Mouse (Mus musculus): ENCODE measurements around the gene Rpusd3. TPM values are rescaled to one million over a fixed set of nuclear protein-coding genes. Genes with fewer than 3 reads are reported as not detected.
A peak's percentile ranks its signal among the peaks of the same experiment; 100 is the strongest.

Rpusd3 gene
- total and polyA plus RNA-seq, 2 experiments from 2014 or later, result 16.9 to 23.5 TPM

- ATAC-seq (no peak), DNase-seq (no peak)
- H3K9me3 ChIP-seq (ENCODE audit: low read length), result no peaks in the 10 kb centered on the region
- no peak within 1 kb of the TSS for H3K9ac ChIP-seq
- peaks cover 68% of the 10 kb centered on the region for H3K36me3 ChIP-seq (ENCODE audit: insufficient read depth)
- no peak for TF ChIP-seq CTCF (IDR thresholded peaks at IDR 0.05; ENCODE audit: low read depth)
- H3K4me2 ChIP-seq (ENCODE audit: low read depth), result no peak within 1 kb of the TSS
- H3K27ac ChIP-seq (ENCODE audit: low read depth, low read length), result no peak within 1 kb of the TSS
- H3K4me1 ChIP-seq (ENCODE audit: insufficient read depth), result peaks cover 5% of the 10 kb centered on the region; the same call in 1 of the 2 replicates
- no peaks in the 10 kb centered on the region for H3K27me3 ChIP-seq (ENCODE audit: insufficient read depth, low read length)
- 72% methylated on average over 8 of the region's 8 CpGs for WGBS
- H3K4me3 ChIP-seq (ENCODE audit: low read depth, low read length), result no peak within 1 kb of the TSS
Measured at GRCm38 (mm10) chr6:113388960-113389359, 30.2 kb downstream of the Rpusd3 start, which contains the start of gene Ttll3. Gene Ttll3, plus strand, starts transcription at chr6:113389260.

GRCm38 (mm10) chr6:113386025-113386424 is 33.1 kb downstream of the Rpusd3 start:
- H3K9me3 ChIP-seq (ENCODE audit: low read length), result no peaks in the 10 kb centered on the region
- no peak overlapping the region for H3K27ac ChIP-seq (ENCODE audit: low read depth, low read length)
- no peak for TF ChIP-seq CTCF (IDR thresholded peaks at IDR 0.05; ENCODE audit: low read depth)
- ATAC-seq (peak; percentile 38), DNase-seq (no peak)
- H3K27me3 ChIP-seq (ENCODE audit: insufficient read depth, low read length), result no peaks in the 10 kb centered on the region
- H3K4me2 ChIP-seq (ENCODE audit: low read depth), result no peak overlapping the region
- WGBS, result 86% methylated on average over 3 of the region's 3 CpGs
- H3K4me3 ChIP-seq (ENCODE audit: low read depth, low read length), result no peak overlapping the region
- H3K9ac ChIP-seq, result no peak overlapping the region
- H3K36me3 ChIP-seq (ENCODE audit: insufficient read depth), result peaks cover 86% of the 10 kb centered on the region
- no peaks in the 10 kb centered on the region for H3K4me1 ChIP-seq (ENCODE audit: insufficient read depth)

DNA sequence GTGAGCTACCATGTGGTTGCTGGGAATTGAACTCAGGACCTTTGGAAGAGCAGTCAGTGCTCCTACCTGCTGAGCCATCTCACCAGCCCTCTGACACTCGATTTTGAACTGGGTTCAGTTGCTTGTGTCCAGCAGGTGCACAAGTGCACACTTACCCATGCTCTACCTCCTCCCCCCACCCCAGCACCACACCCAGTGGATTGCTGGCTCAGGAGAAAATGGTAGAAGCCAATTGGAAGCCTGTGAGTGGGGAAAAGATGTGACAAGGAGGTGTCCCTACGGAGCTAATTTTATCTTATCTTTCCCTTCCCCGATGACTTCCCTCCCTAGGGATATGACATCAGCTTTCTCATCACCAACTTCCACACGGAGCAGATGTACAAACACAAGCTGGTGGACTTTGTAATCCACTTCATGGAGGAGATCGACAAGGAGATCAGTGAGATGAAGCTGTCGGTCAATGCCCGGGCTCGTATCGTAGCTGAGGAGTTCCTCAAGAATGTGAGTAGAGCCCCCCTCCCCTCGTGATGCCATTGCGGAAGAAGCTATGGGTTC is 33.9 kb downstream of the Rpusd3 start:
- WGBS, result 95% methylated on average over 11 of the region's 11 CpGs
- Histone ChIP-seq H3K9me3 (ENCODE audit: low read length) (no peaks in the 10 kb centered on the region), H3K27ac (ENCODE audit: low read depth, low read length) (no peak overlapping the region), H3K27me3 (ENCODE audit: insufficient read depth, low read length) (no peaks in the 10 kb centered on the region), H3K4me2 (ENCODE audit: low read depth) (no peak overlapping the region), H3K9ac (no peak overlapping the region), H3K4me1 (ENCODE audit: insufficient read depth) (no peaks in the 10 kb centered on the region), H3K36me3 (ENCODE audit: insufficient read depth) (peaks cover 83% of the 10 kb centered on the region), H3K4me3 (ENCODE audit: low read depth, low read length) (no peak overlapping the region)
- no peak for ATAC-seq
- no peak for TF ChIP-seq CTCF (IDR thresholded peaks at IDR 0.05; ENCODE audit: low read depth)
- DNase-seq, result no peak

- no peak overlapping the region for H3K4me2 ChIP-seq (ENCODE audit: low read depth)
- TF ChIP-seq CTCF (IDR thresholded peaks at IDR 0.05; ENCODE audit: low read depth), result no peak
- no peak overlapping the region for H3K9ac ChIP-seq
- 79% methylated on average over 8 of the region's 8 CpGs for WGBS
- no peaks in the 10 kb centered on the region for H3K27me3 ChIP-seq (ENCODE audit: insufficient read depth, low read length)
- ATAC-seq, result peak; percentile 79
- 0 out of 2 replicates have a peak, but pooled peaks cover under 1% of the 10 kb centered on the region for H3K4me1 ChIP-seq (ENCODE audit: insufficient read depth)
- peak; percentile 31 for DNase-seq
- no peaks in the 10 kb centered on the region for H3K9me3 ChIP-seq (ENCODE audit: low read length)
- peaks cover 75% of the 10 kb centered on the region for H3K36me3 ChIP-seq (ENCODE audit: insufficient read depth)
- H3K4me3 ChIP-seq (ENCODE audit: low read depth, low read length), result no peak overlapping the region
- no peak overlapping the region for H3K27ac ChIP-seq (ENCODE audit: low read depth, low read length)
Measured at GRCm38 (mm10) chr6:113384351-113384927, 34.7 kb downstream of the Rpusd3 start.

DNA sequence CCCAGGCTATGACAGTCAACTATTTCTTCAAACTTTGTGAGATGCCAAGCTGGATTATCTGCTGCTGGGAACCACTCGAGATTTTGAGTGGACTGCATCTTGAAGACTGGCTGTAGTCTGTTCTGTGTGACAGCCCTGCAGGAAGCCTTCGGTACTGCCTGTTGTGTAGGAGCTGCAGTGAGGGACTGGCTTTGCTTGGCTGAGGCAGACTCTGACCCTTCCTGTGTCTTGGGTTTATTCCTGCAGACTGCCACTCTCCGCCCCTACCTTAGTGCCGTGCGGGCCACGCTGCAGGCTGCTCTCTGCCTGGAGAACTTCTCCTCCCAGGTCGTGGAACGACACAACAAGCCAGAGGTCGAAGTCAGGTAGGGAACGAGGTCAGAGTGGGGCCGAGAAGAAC is 38.7 kb downstream of the Rpusd3 start:
- Histone ChIP-seq H3K4me1 (ENCODE audit: insufficient read depth) (peaks cover 14% of the 10 kb centered on the region), H3K27ac (ENCODE audit: low read depth, low read length) (no peak overlapping the region), H3K9ac (no peak overlapping the region), H3K4me3 (ENCODE audit: low read depth, low read length) (no peak overlapping the region), H3K36me3 (ENCODE audit: insufficient read depth) (peaks cover 47% of the 10 kb centered on the region), H3K9me3 (ENCODE audit: low read length) (no peaks in the 10 kb centered on the region), H3K27me3 (ENCODE audit: insufficient read depth, low read length) (no peaks in the 10 kb centered on the region), H3K4me2 (ENCODE audit: low read depth) (no peak overlapping the region)
- DNase-seq (no peak), ATAC-seq (no peak)
- 94% methylated on average over 11 of the region's 11 CpGs for WGBS
- 0 out of 2 replicates have a peak, but pooled peaks have one; percentile 9 for TF ChIP-seq CTCF (IDR thresholded peaks at IDR 0.05; ENCODE audit: low read depth)

DNA sequence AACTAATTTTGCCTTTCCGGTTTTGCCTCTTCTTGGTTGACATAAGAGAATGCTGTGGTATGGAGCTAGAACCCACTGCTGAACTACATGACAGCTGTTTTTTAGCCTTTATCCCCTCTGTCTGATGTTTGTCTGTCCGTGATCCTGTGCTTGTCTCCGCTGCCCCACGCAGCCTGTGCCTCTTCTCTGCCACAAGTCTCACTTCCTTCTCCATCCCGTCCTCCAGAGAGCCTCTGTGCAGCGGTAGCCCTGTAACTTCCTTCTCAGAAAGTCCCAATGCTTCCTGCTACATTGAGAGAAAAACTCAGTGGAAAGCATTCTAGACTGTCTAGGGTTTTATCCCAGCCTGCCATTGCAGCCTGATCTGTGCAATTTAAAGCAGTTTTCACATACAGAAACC is 39.9 kb downstream of the Rpusd3 start:
- Histone ChIP-seq H3K27me3 (ENCODE audit: insufficient read depth, low read length) (no peaks in the 10 kb centered on the region), H3K9ac (no peak overlapping the region), H3K4me3 (ENCODE audit: low read depth, low read length) (peak overlapping the region; percentile 99), H3K4me2 (ENCODE audit: low read depth) (peak overlapping the region; percentile 91), H3K4me1 (ENCODE audit: insufficient read depth) (peaks cover 14% of the 10 kb centered on the region), H3K27ac (ENCODE audit: low read depth, low read length) (no peak overlapping the region), H3K9me3 (ENCODE audit: low read length) (no peaks in the 10 kb centered on the region), H3K36me3 (ENCODE audit: insufficient read depth) (peaks cover 46% of the 10 kb centered on the region)
- DNase-seq (no peak), ATAC-seq (no peak)
- WGBS, result 88% methylated on average over 6 of the region's 6 CpGs
- no peak for TF ChIP-seq CTCF (IDR thresholded peaks at IDR 0.05; ENCODE audit: low read depth)

Measured in forebrain, postnatal 0 days (tissue).